13 mouse cellular contexts compared by ENCODE assay signal in genomic region chr1:131083122-131083521, GRCm38 (mm10). TPM values are rescaled to one million over a fixed set of nuclear protein-coding genes. Genes with fewer than 3 reads are reported as not detected.
DNase-seq lines count a peak whose midpoint lies in the region; ATAC-seq and TF ChIP-seq lines count a peak whose summit lies in the region.
"Had no signal": no experiment of that assay in that cellular context is flagged by ENCODE, and none has a peak within 500 bp of the region (broad histone marks: within the 10 kb centered on the region; RNA-seq: fewer than 3 reads in every experiment).

No protein-coding gene starts in this region.

- H3K4me3 ChIP-seq in forebrain, embryonic 10.5 days, result no peak overlapping the region
- no peak overlapping the region for H3K4me3 ChIP-seq in forebrain, embryonic 14.5 days (ENCODE audit: low read depth, low read length)
- no peak overlapping the region for H3K4me3 ChIP-seq in intestine, embryonic 14.5 days (ENCODE audit: low read depth, low read length)
- H3K4me3 ChIP-seq in intestine, postnatal 0 days (ENCODE audit: low read depth, low read length), result no peak overlapping the region
- H3K4me3 ChIP-seq in lung, embryonic 16.5 days (ENCODE audit: low read length), result no peak overlapping the region
- no peak overlapping the region for H3K4me3 ChIP-seq in stomach, embryonic 16.5 days (replicated peaks; ENCODE audit: low read length)
- H3K4me3 ChIP-seq: midbrain, embryonic 12.5 days; neural tube, embryonic 13.5 days had no signal

- WGBS in forebrain, embryonic 10.5 days, result 77% methylated on average over 5 of the region's 5 CpGs
- 88% methylated on average over 5 of the region's 5 CpGs for WGBS in forebrain, embryonic 14.5 days
- 38% methylated on average over 5 of the region's 5 CpGs for whole genome bisulfite sequencing in intestine, embryonic 14.5 days
- 25% methylated on average over 5 of the region's 5 CpGs for WGBS in intestine, postnatal 0 days
- WGBS in lung, embryonic 16.5 days, result 28% methylated on average over 5 of the region's 5 CpGs
- 23% methylated on average over 5 of the region's 5 CpGs for WGBS in stomach, embryonic 16.5 days

- no peak for TF ChIP-seq CTCF in intestine, postnatal 0 days (IDR thresholded peaks at IDR 0.05; ENCODE audit: low read depth)

- H3K9ac ChIP-seq in forebrain, embryonic 14.5 days (ENCODE audit: low read length), result no peak overlapping the region
- H3K9ac ChIP-seq in intestine, embryonic 14.5 days (ENCODE audit: low read length), result no peak overlapping the region
- no peak overlapping the region for H3K9ac ChIP-seq in intestine, postnatal 0 days (ENCODE audit: low read depth, low read length)
- peak overlapping the region; percentile 31; the same call in 1 of the 2 replicates for H3K9ac ChIP-seq in lung, embryonic 16.5 days (ENCODE audit: low read length)
- H3K9ac ChIP-seq in stomach, embryonic 16.5 days (ENCODE audit: low read length), result no peak overlapping the region
- H3K9ac ChIP-seq: midbrain, embryonic 12.5 days; neural tube, embryonic 13.5 days had no signal

- no peak for DNase-seq in forebrain, embryonic 10.5 days (ENCODE audit: extremely low spot score, low spot score)
- no peak for DNase-seq in forebrain, embryonic 14.5 days (ENCODE audit: low spot score)
- no peak for DNase-seq in intestine, embryonic 14.5 days (ENCODE audit: low spot score)
- DNase-seq in lung, postnatal 25 days (ENCODE audit: low spot score), result no peak
- no peak for DNase-seq in embryo, embryonic 10 days (ENCODE audit: low spot score)
- DNase-seq: cerebellum, adult 11-12 months; layer of hippocampus, postnatal 36 days; retina, postnatal 1 day had no signal

- H3K4me1 ChIP-seq in forebrain, embryonic 10.5 days, result peaks cover 97% of the 10 kb centered on the region
- peaks cover 70% of the 10 kb centered on the region for H3K4me1 ChIP-seq in forebrain, embryonic 14.5 days (ENCODE audit: control insufficient read depth, insufficient read depth, low read length)
- H3K4me1 ChIP-seq in intestine, embryonic 14.5 days (replicated peaks; ENCODE audit: control insufficient read depth, insufficient read depth, low read length), result peaks cover 70% of the 10 kb centered on the region
- H3K4me1 ChIP-seq in intestine, postnatal 0 days (replicated peaks; ENCODE audit: control insufficient read depth, insufficient read depth, low read length), result peaks cover 31% of the 10 kb centered on the region
- H3K4me1 ChIP-seq in lung, embryonic 16.5 days (replicated peaks; ENCODE audit: control insufficient read depth, insufficient read depth, low read length), result peaks cover 88% of the 10 kb centered on the region
- H3K4me1 ChIP-seq in stomach, embryonic 16.5 days (ENCODE audit: control insufficient read depth, insufficient read depth, low read length), result peaks cover 88% of the 10 kb centered on the region

- no peak for ATAC-seq in forebrain, embryonic 14.5 days
- ATAC-seq in intestine, embryonic 14.5 days (replicated peaks; ENCODE audit: low FRiP score, low TSS enrichment, low read depth), result no peak
- ATAC-seq in intestine, postnatal 0 days, result no peak
- no peak for ATAC-seq in lung, embryonic 16.5 days (ENCODE audit: low read depth)
- ATAC-seq in stomach, embryonic 16.5 days (ENCODE audit: insufficient read depth, low FRiP score), result no peak

- H3K27me3 ChIP-seq in forebrain, embryonic 10.5 days (ENCODE audit: poor library complexity, severe bottlenecking), result no peaks in the 10 kb centered on the region
- H3K27me3 ChIP-seq in forebrain, embryonic 14.5 days (replicated peaks; ENCODE audit: control insufficient read depth, insufficient read depth, low read length), result no peaks in the 10 kb centered on the region
- H3K27me3 ChIP-seq in intestine, embryonic 14.5 days (replicated peaks; ENCODE audit: control insufficient read depth, insufficient read depth, low read length), result no peaks in the 10 kb centered on the region
- H3K27me3 ChIP-seq in intestine, postnatal 0 days (replicated peaks; ENCODE audit: control insufficient read depth, insufficient read depth, low read length), result no peaks in the 10 kb centered on the region
- H3K27me3 ChIP-seq in lung, embryonic 16.5 days (ENCODE audit: control insufficient read depth, insufficient read depth, low read depth, low read length), result no peaks in the 10 kb centered on the region
- no peaks in the 10 kb centered on the region for H3K27me3 ChIP-seq in stomach, embryonic 16.5 days (ENCODE audit: control insufficient read depth, insufficient read depth, low read length)
- H3K27me3 ChIP-seq: midbrain, embryonic 12.5 days; neural tube, embryonic 13.5 days had no signal

- no peaks in the 10 kb centered on the region for H3K36me3 ChIP-seq in forebrain, embryonic 10.5 days (replicated peaks)
- H3K36me3 ChIP-seq in forebrain, embryonic 14.5 days (ENCODE audit: control insufficient read depth, insufficient read depth, low read length), result no peaks in the 10 kb centered on the region
- H3K36me3 ChIP-seq in intestine, embryonic 14.5 days (ENCODE audit: control insufficient read depth, insufficient read depth, low read length), result no peaks in the 10 kb centered on the region
- H3K36me3 ChIP-seq in intestine, postnatal 0 days (ENCODE audit: control insufficient read depth, insufficient read depth), result no peaks in the 10 kb centered on the region
- no peaks in the 10 kb centered on the region for H3K36me3 ChIP-seq in lung, embryonic 16.5 days (ENCODE audit: control insufficient read depth, insufficient read depth, low read length)
- H3K36me3 ChIP-seq in stomach, embryonic 16.5 days (ENCODE audit: control insufficient read depth, insufficient read depth, low read length), result no peaks in the 10 kb centered on the region
- H3K36me3 ChIP-seq: midbrain, embryonic 12.5 days; neural tube, embryonic 13.5 days had no signal

- H3K4me2 ChIP-seq in forebrain, embryonic 14.5 days (ENCODE audit: low read length), result no peak overlapping the region
- peak overlapping the region; percentile 24 for H3K4me2 ChIP-seq in intestine, embryonic 14.5 days (ENCODE audit: low read length)
- H3K4me2 ChIP-seq in intestine, postnatal 0 days (replicated peaks; ENCODE audit: low read depth), result no peak overlapping the region
- peak overlapping the region; percentile 38 for H3K4me2 ChIP-seq in lung, embryonic 16.5 days (ENCODE audit: low read depth, low read length)
- H3K4me2 ChIP-seq in stomach, embryonic 16.5 days (ENCODE audit: low read depth, low read length), result peak overlapping the region; percentile 37
- H3K4me2 ChIP-seq: midbrain, embryonic 12.5 days; neural tube, embryonic 13.5 days had no signal

- H3K9me3 ChIP-seq in forebrain, embryonic 10.5 days, result no peaks in the 10 kb centered on the region
- no peaks in the 10 kb centered on the region for H3K9me3 ChIP-seq in forebrain, embryonic 14.5 days (replicated peaks; ENCODE audit: control insufficient read depth, low read length)
- no peaks in the 10 kb centered on the region for H3K9me3 ChIP-seq in intestine, embryonic 14.5 days (ENCODE audit: control insufficient read depth, low read length)
- no peaks in the 10 kb centered on the region for H3K9me3 ChIP-seq in intestine, postnatal 0 days (ENCODE audit: control insufficient read depth)
- no peaks in the 10 kb centered on the region for H3K9me3 ChIP-seq in lung, embryonic 16.5 days (ENCODE audit: control insufficient read depth, low read length)
- H3K9me3 ChIP-seq in stomach, embryonic 16.5 days (replicated peaks; ENCODE audit: control insufficient read depth, low read length), result no peaks in the 10 kb centered on the region
- H3K9me3 ChIP-seq: midbrain, embryonic 12.5 days; neural tube, embryonic 13.5 days had no signal

- H3K27ac ChIP-seq in forebrain, embryonic 10.5 days, result peak overlapping the region; percentile 65; the same call in 1 of the 2 replicates
- H3K27ac ChIP-seq in forebrain, embryonic 14.5 days (ENCODE audit: low read depth, low read length), result no peak overlapping the region
- peak overlapping the region; percentile 67; the same call in 1 of the 2 replicates for H3K27ac ChIP-seq in intestine, embryonic 14.5 days (ENCODE audit: low read depth)
- no peak overlapping the region for H3K27ac ChIP-seq in intestine, postnatal 0 days (ENCODE audit: low read depth, low read length)
- peak overlapping the region; percentile 96 for H3K27ac ChIP-seq in lung, embryonic 16.5 days (ENCODE audit: low read length)
- H3K27ac ChIP-seq in stomach, embryonic 16.5 days (ENCODE audit: low read length), result peak overlapping the region; percentile 80
- H3K27ac ChIP-seq: midbrain, embryonic 12.5 days had no signal

RNA-seq across cellular contexts. Expression of gene Mapkapk2, which starts 14.5 kb away (rescaled TPM):
- 41.1 and 41.3 TPM in 2 replicates for polyA plus RNA-seq in forebrain, embryonic 10.5 days (2016; fragmentation: Nextera tagmentation; extraction: Ambion mirVana)
- 24.7 and 35.2 TPM in 2 replicates for polyA plus RNA-seq in forebrain, embryonic 14.5 days (2014; fragmentation: Nextera tagmentation; extraction: Ambion mirVana)
- polyA plus RNA-seq in intestine, embryonic 14.5 days (2014; fragmentation: Nextera tagmentation; extraction: Ambion mirVana), result 58.1 and 62.4 TPM in 2 replicates
- 34.9 and 35.9 TPM in 2 replicates for polyA plus RNA-seq in intestine, postnatal 0 days (2015; fragmentation: Nextera tagmentation; extraction: Ambion mirVana)
- polyA plus RNA-seq in lung, embryonic 16.5 days (2015; fragmentation: Nextera tagmentation; extraction: Ambion mirVana), result 28.7 and 41.3 TPM in 2 replicates
- 16.6 and 18.0 TPM in 2 replicates for polyA plus RNA-seq in stomach, embryonic 16.5 days (2015; fragmentation: Nextera tagmentation; extraction: Ambion mirVana)

RNA-seq across cellular contexts. Expression of gene Dyrk3, which starts 55.0 kb away (rescaled TPM):
- 13.3 and 15.5 TPM in 2 replicates for polyA plus RNA-seq in forebrain, embryonic 10.5 days (2016; fragmentation: Nextera tagmentation; extraction: Ambion mirVana)
- polyA plus RNA-seq in forebrain, embryonic 14.5 days (2014; fragmentation: Nextera tagmentation; extraction: Ambion mirVana), result 19.2 and 19.4 TPM in 2 replicates
- polyA plus RNA-seq in intestine, embryonic 14.5 days (2014; fragmentation: Nextera tagmentation; extraction: Ambion mirVana), result 5.6 and 5.7 TPM in 2 replicates
- polyA plus RNA-seq in intestine, postnatal 0 days (2015; fragmentation: Nextera tagmentation; extraction: Ambion mirVana), result 0.54 and 0.80 TPM in 2 replicates
- polyA plus RNA-seq in lung, embryonic 16.5 days (2015; fragmentation: Nextera tagmentation; extraction: Ambion mirVana), result 4.4 and 4.5 TPM in 2 replicates
- 2.9 and 3.4 TPM in 2 replicates for polyA plus RNA-seq in stomach, embryonic 16.5 days (2015; fragmentation: Nextera tagmentation; extraction: Ambion mirVana)

Comparison
In these comparisons a context has a peak if more than half of its experiments do, and no peak if none do; other contexts are left out.
1. H3K27ac ChIP-seq: peak in forebrain, embryonic 10.5 days (single experiment), intestine, embryonic 14.5 days (single experiment), lung, embryonic 16.5 days (single experiment) and stomach, embryonic 16.5 days (single experiment); none in forebrain, embryonic 14.5 days (single experiment) and intestine, postnatal 0 days (single experiment).
2. H3K4me2 ChIP-seq: peak in intestine, embryonic 14.5 days (single experiment), lung, embryonic 16.5 days (single experiment) and stomach, embryonic 16.5 days (single experiment); none in forebrain, embryonic 14.5 days (single experiment) and intestine, postnatal 0 days (single experiment).